Mouse (Mus musculus): ENCODE measurements around the gene Chd9.

GRCm38 (mm10) chr8:90938352-90938930 is 110.3 kb downstream of the Chd9 start:
- no peak for TF ChIP-seq CTCF (IDR thresholded peaks at IDR 0.05; ENCODE audit: low read depth, low read length)
- TF ChIP-seq POLR2A (IDR thresholded peaks at IDR 0.05; ENCODE audit: borderline replicate concordance, low read depth, low read length) = no peak
